Mouse (Mus musculus): ENCODE measurements around the gene 9130409I23Rik. TPM values are rescaled to one million over a fixed set of nuclear protein-coding genes. Genes with fewer than 3 reads are reported as not detected.

9130409I23Rik gene
- polyA plus RNA-seq, 1 experiment from 2014 or later = not detected

- Histone ChIP-seq H3K4me2 (no peak overlapping the region), H3K9ac (no peak overlapping the region), H3K27me3 (peaks cover 17% of the 10 kb centered on the region), H3K27ac (no peak overlapping the region), H3K4me1 (replicated peaks) (0 out of 2 replicates have a peak, but pooled peaks cover 4% of the 10 kb centered on the region), H3K4me3 (replicated peaks) (no peak overlapping the region), H3K36me3 (no peaks in the 10 kb centered on the region), H3K9me3 (replicated peaks) (no peaks in the 10 kb centered on the region)
- 33% methylated on average over 5 of the region's 5 CpGs for WGBS (ENCODE audit: insufficient replicate concordance)
- DNase-seq (no peak), ATAC-seq (ENCODE audit: low read depth) (no peak)
These were observed 22.0 kb downstream of the 9130409I23Rik start for GRCm38 (mm10) chr1:181073075-181073474.

- H3K9ac ChIP-seq = no peak overlapping the region
- 25% methylated on average over 2 of the region's 2 CpGs for WGBS (ENCODE audit: insufficient replicate concordance)
- H3K4me3 ChIP-seq (replicated peaks) = no peak overlapping the region
- no peak overlapping the region for H3K4me2 ChIP-seq
- no peak for ATAC-seq (ENCODE audit: low read depth)
- no peaks in the 10 kb centered on the region for H3K9me3 ChIP-seq (replicated peaks)
- no peak overlapping the region for H3K27ac ChIP-seq
- H3K27me3 ChIP-seq = no peaks in the 10 kb centered on the region
- no peak for DNase-seq
- no peaks in the 10 kb centered on the region for H3K36me3 ChIP-seq
- no peaks in the 10 kb centered on the region for H3K4me1 ChIP-seq (replicated peaks)
These were observed 33.0 kb downstream of the 9130409I23Rik start for GRCm38 (mm10) chr1:181084021-181084420.

- Histone ChIP-seq H3K4me1 (replicated peaks) (no peaks in the 10 kb centered on the region), H3K9ac (no peak overlapping the region), H3K36me3 (peaks cover 42% of the 10 kb centered on the region), H3K27ac (no peak overlapping the region), H3K27me3 (no peaks in the 10 kb centered on the region), H3K4me3 (replicated peaks) (no peak overlapping the region), H3K9me3 (replicated peaks) (no peaks in the 10 kb centered on the region), H3K4me2 (no peak overlapping the region)
- DNase-seq (no peak), ATAC-seq (ENCODE audit: low read depth) (no peak)
- 70% methylated on average over 12 of the region's 12 CpGs for WGBS (ENCODE audit: insufficient replicate concordance)
These were observed 39.0 kb downstream of the 9130409I23Rik start for GRCm38 (mm10) chr1:181090048-181090447.

Other genes starting within 250 kb of the 9130409I23Rik start
- 2,174 and 2,523 TPM in 2 replicates for gene H3f3a, start 237.3 kb upstream of the 9130409I23Rik start, polyA plus RNA-seq (2015; fragmentation: Nextera tagmentation; extraction: Ambion mirVana)
- gene Sde2, start 200.1 kb upstream of the 9130409I23Rik start, polyA plus RNA-seq (2015; fragmentation: Nextera tagmentation; extraction: Ambion mirVana) = 25.1 and 29.7 TPM in 2 replicates
- not detected in 2 replicates for gene Lefty2, start 158.1 kb upstream of the 9130409I23Rik start, polyA plus RNA-seq (2015; fragmentation: Nextera tagmentation; extraction: Ambion mirVana)
- 122 and 128 TPM in 2 replicates for gene Pycr2, start 146.9 kb upstream of the 9130409I23Rik start, polyA plus RNA-seq (2015; fragmentation: Nextera tagmentation; extraction: Ambion mirVana)
- 6.0 and 6.5 TPM in 2 replicates for gene Lefty1, start 116.2 kb upstream of the 9130409I23Rik start, polyA plus RNA-seq (2015; fragmentation: Nextera tagmentation; extraction: Ambion mirVana)
- 5.2 and 7.5 TPM in 2 replicates for gene Tmem63a, start 108.9 kb upstream of the 9130409I23Rik start, polyA plus RNA-seq (2015; fragmentation: Nextera tagmentation; extraction: Ambion mirVana)
- gene Ephx1, start 30.3 kb upstream of the 9130409I23Rik start, polyA plus RNA-seq (2015; fragmentation: Nextera tagmentation; extraction: Ambion mirVana) = 3.5 and 3.7 TPM in 2 replicates
- 13.8 and 16.8 TPM in 2 replicates for gene Nvl, start 93.0 kb downstream of the 9130409I23Rik start, polyA plus RNA-seq (2015; fragmentation: Nextera tagmentation; extraction: Ambion mirVana)
- gene Cnih4, start 93.5 kb downstream of the 9130409I23Rik start, polyA plus RNA-seq (2015; fragmentation: Nextera tagmentation; extraction: Ambion mirVana) = 57.1 and 58.9 TPM in 2 replicates
- 55.6 and 62.5 TPM in 2 replicates for gene Wdr26, start 160.8 kb downstream of the 9130409I23Rik start, polyA plus RNA-seq (2015; fragmentation: Nextera tagmentation; extraction: Ambion mirVana)

All from liver, embryonic 13.5 days (tissue).